Mouse (Mus musculus): ENCODE data around the gene Mpp3. TPM values are rescaled to one million over a fixed set of nuclear protein-coding genes. Genes with fewer than 3 reads are reported as not detected.
A peak's percentile ranks its signal among the peaks of the same experiment; 100 is the strongest.

Gene Mpp3
- total and polyA plus RNA-seq, 2 experiments from 2014 or later = 2.2 to 8.0 TPM

DNA sequence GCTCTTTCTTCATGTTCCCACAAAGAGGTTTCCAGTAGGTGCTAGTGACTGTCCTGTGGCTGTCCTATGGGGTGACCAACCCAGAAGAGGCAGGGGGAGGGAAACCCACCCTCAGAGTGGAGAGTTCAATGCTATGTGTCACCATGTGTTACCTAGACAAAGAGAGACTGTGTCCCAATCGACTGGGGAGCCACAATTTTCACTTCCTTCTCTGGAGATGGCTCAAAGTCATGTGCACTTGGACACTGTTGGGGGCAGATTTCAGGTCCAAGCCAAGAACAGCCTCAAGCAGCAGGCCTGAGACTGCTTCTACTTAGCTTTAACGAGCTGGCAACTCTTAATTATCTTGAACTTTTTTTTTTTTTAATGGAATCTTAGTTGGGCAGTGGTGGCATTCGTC lies 56.2 kb downstream of the Mpp3 start:
- Histone ChIP-seq H3K36me3 (replicated peaks; ENCODE audit: control insufficient read depth, insufficient read depth, low read length) (peaks cover 44% of the 10 kb centered on the region), H3K9me3 (replicated peaks; ENCODE audit: control insufficient read depth, low read length) (no peaks in the 10 kb centered on the region), H3K4me1 (ENCODE audit: control insufficient read depth, insufficient read depth) (0 out of 2 replicates have a peak, but pooled peaks cover 3% of the 10 kb centered on the region), H3K4me2 (ENCODE audit: low read depth, low read length) (no peak overlapping the region), H3K27ac (ENCODE audit: low read depth) (no peak overlapping the region), H3K27me3 (ENCODE audit: control insufficient read depth, insufficient read depth, low read length) (peaks cover 4% of the 10 kb centered on the region; the same call in 1 of the 2 replicates), H3K9ac (replicated peaks; ENCODE audit: low read depth, low read length) (no peak overlapping the region), H3K4me3 (ENCODE audit: low read depth, low read length) (no peak overlapping the region)
- TF ChIP-seq EP300 (IDR thresholded peaks at IDR 0.05; ENCODE audit: low read depth) (no peak), CTCF (IDR thresholded peaks at IDR 0.05; ENCODE audit: low read depth) (no peak)
- DNase-seq (ENCODE audit: low spot score) (peak; percentile 5), ATAC-seq (ENCODE audit: insufficient read depth, low read depth) (no peak)
- WGBS = 74% methylated on average over 3 of the region's 3 CpGs

DNA sequence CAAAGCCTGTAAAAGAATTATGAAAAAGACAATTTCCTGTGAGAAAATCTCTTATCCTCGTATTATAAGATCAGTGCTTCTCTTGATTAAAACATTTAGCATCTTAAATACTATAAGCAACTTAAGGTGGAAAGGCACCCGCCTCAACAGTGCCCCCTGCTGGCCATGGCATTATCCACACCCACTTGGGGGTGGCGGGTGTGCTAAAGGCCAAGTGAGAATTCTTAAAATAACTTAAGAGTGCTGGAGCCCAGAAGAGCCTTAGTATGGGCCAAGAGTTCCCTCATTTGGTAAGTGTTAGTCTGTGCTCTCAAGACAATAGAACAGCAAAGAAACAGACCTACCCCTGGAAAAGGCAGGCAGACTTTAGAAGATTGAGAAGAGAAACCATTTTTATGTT lies 56.9 kb downstream of the Mpp3 start:
- H3K27ac ChIP-seq (ENCODE audit: low read depth) = no peak overlapping the region
- peaks cover 37% of the 10 kb centered on the region for H3K36me3 ChIP-seq (replicated peaks; ENCODE audit: control insufficient read depth, insufficient read depth, low read length)
- DNase-seq (ENCODE audit: low spot score) (peak; percentile 39), ATAC-seq (ENCODE audit: insufficient read depth, low read depth) (no peak)
- peaks cover 11% of the 10 kb centered on the region; the same call in 1 of the 2 replicates for H3K27me3 ChIP-seq (ENCODE audit: control insufficient read depth, insufficient read depth, low read length)
- H3K4me1 ChIP-seq (ENCODE audit: control insufficient read depth, insufficient read depth) = 0 out of 2 replicates have a peak, but pooled peaks cover 3% of the 10 kb centered on the region
- TF ChIP-seq CTCF (IDR thresholded peaks at IDR 0.05; ENCODE audit: low read depth) (peak; percentile 66), EP300 (IDR thresholded peaks at IDR 0.05; ENCODE audit: low read depth) (no peak)
- no peaks in the 10 kb centered on the region for H3K9me3 ChIP-seq (replicated peaks; ENCODE audit: control insufficient read depth, low read length)
- H3K9ac ChIP-seq (replicated peaks; ENCODE audit: low read depth, low read length) = no peak overlapping the region
- no peak overlapping the region for H3K4me3 ChIP-seq (ENCODE audit: low read depth, low read length)
- WGBS = 25% methylated on average over 3 of the region's 3 CpGs
- H3K4me2 ChIP-seq (ENCODE audit: low read depth, low read length) = no peak overlapping the region

- Histone ChIP-seq H3K4me2 (ENCODE audit: low read depth, low read length) (no peak overlapping the region), H3K27ac (ENCODE audit: low read depth) (no peak overlapping the region), H3K27me3 (ENCODE audit: control insufficient read depth, insufficient read depth, low read length) (peaks cover 26% of the 10 kb centered on the region), H3K36me3 (replicated peaks; ENCODE audit: control insufficient read depth, insufficient read depth, low read length) (peaks cover 28% of the 10 kb centered on the region), H3K9me3 (replicated peaks; ENCODE audit: control insufficient read depth, low read length) (no peaks in the 10 kb centered on the region), H3K9ac (replicated peaks; ENCODE audit: low read depth, low read length) (no peak overlapping the region), H3K4me1 (ENCODE audit: control insufficient read depth, insufficient read depth) (peaks cover 7% of the 10 kb centered on the region; the same call in 1 of the 2 replicates), H3K4me3 (ENCODE audit: low read depth, low read length) (no peak overlapping the region)
- 75% methylated on average over 13 of the region's 13 CpGs for WGBS
- ATAC-seq (ENCODE audit: insufficient read depth, low read depth) (no peak), DNase-seq (ENCODE audit: low spot score) (no peak)
- TF ChIP-seq EP300 (IDR thresholded peaks at IDR 0.05; ENCODE audit: low read depth) = no peak
- TF ChIP-seq CTCF (IDR thresholded peaks at IDR 0.05; ENCODE audit: low read depth) = no peak
These were observed 58.4 kb downstream of the Mpp3 start for GRCm38 (mm10) chr11:101969835-101970234.

GRCm38 (mm10) chr11:101968791-101969190 lies 59.5 kb downstream of the Mpp3 start:
- no peak overlapping the region for H3K4me3 ChIP-seq (ENCODE audit: low read depth, low read length)
- H3K9me3 ChIP-seq (replicated peaks; ENCODE audit: control insufficient read depth, low read length) = no peaks in the 10 kb centered on the region
- H3K36me3 ChIP-seq (replicated peaks; ENCODE audit: control insufficient read depth, insufficient read depth, low read length) = peaks cover 18% of the 10 kb centered on the region
- peaks cover 12% of the 10 kb centered on the region for H3K4me1 ChIP-seq (ENCODE audit: control insufficient read depth, insufficient read depth)
- whole genome bisulfite sequencing = 2% methylated on average over 5 of the region's 5 CpGs
- H3K9ac ChIP-seq (replicated peaks; ENCODE audit: low read depth, low read length) = no peak overlapping the region
- TF ChIP-seq CTCF (IDR thresholded peaks at IDR 0.05; ENCODE audit: low read depth) = peak; percentile 99
- TF ChIP-seq EP300 (IDR thresholded peaks at IDR 0.05; ENCODE audit: low read depth) = peak; percentile 30; the same call in 1 of the 2 replicates
- H3K27me3 ChIP-seq (ENCODE audit: control insufficient read depth, insufficient read depth, low read length) = peaks cover 37% of the 10 kb centered on the region
- no peak overlapping the region for H3K27ac ChIP-seq (ENCODE audit: low read depth)
- H3K4me2 ChIP-seq (ENCODE audit: low read depth, low read length) = no peak overlapping the region
- ATAC-seq (ENCODE audit: insufficient read depth, low read depth) = peak; percentile 70
- DNase-seq (ENCODE audit: low spot score) = peak; percentile 84

DNA sequence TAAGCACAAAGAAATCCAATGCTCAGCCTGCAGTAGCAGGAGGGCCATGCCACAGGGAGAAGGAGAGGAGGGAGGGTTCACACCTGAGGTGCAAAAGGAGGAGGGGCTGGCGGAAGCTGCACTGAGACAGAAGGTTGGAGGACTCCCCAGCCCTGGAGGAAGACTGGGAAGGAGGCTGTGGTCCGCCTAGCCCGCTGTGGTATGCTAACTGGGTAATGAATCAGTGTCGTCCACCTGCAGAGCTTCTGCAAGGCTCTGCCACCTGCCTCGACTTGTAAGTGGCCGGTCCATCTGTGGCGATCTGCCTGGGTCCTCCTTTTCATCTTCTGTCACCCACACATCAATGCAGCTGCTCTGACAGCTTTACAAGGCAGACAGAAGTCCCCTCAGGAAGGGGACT lies 60.0 kb downstream of the Mpp3 start:
- Histone ChIP-seq H3K4me3 (ENCODE audit: low read depth, low read length) (no peak overlapping the region), H3K4me1 (ENCODE audit: control insufficient read depth, insufficient read depth) (peaks cover 17% of the 10 kb centered on the region), H3K9me3 (replicated peaks; ENCODE audit: control insufficient read depth, low read length) (no peaks in the 10 kb centered on the region), H3K9ac (replicated peaks; ENCODE audit: low read depth, low read length) (no peak overlapping the region), H3K4me2 (ENCODE audit: low read depth, low read length) (no peak overlapping the region), H3K36me3 (replicated peaks; ENCODE audit: control insufficient read depth, insufficient read depth, low read length) (peaks cover 13% of the 10 kb centered on the region), H3K27ac (ENCODE audit: low read depth) (no peak overlapping the region), H3K27me3 (ENCODE audit: control insufficient read depth, insufficient read depth, low read length) (peaks cover 42% of the 10 kb centered on the region)
- no peak for TF ChIP-seq CTCF (IDR thresholded peaks at IDR 0.05; ENCODE audit: low read depth)
- TF ChIP-seq EP300 (IDR thresholded peaks at IDR 0.05; ENCODE audit: low read depth) = no peak
- DNase-seq (ENCODE audit: low spot score) (no peak), ATAC-seq (ENCODE audit: insufficient read depth, low read depth) (no peak)
- 30% methylated on average over 7 of the region's 7 CpGs for WGBS
